Mouse (Mus musculus): ENCODE data around the gene Il17ra. TPM values are rescaled to one million over a fixed set of nuclear protein-coding genes. Genes with fewer than 3 reads are reported as not detected.

The Il17ra gene
- polyA plus RNA-seq (2012; rRNA removed): 14.2 and 17.0 TPM in 2 replicates

GRCm38 (mm10) chr6:120463086-120463871 is at the start of gene Il17ra:
Il17ra (plus strand) TSS chr6:120463247.

DNA sequence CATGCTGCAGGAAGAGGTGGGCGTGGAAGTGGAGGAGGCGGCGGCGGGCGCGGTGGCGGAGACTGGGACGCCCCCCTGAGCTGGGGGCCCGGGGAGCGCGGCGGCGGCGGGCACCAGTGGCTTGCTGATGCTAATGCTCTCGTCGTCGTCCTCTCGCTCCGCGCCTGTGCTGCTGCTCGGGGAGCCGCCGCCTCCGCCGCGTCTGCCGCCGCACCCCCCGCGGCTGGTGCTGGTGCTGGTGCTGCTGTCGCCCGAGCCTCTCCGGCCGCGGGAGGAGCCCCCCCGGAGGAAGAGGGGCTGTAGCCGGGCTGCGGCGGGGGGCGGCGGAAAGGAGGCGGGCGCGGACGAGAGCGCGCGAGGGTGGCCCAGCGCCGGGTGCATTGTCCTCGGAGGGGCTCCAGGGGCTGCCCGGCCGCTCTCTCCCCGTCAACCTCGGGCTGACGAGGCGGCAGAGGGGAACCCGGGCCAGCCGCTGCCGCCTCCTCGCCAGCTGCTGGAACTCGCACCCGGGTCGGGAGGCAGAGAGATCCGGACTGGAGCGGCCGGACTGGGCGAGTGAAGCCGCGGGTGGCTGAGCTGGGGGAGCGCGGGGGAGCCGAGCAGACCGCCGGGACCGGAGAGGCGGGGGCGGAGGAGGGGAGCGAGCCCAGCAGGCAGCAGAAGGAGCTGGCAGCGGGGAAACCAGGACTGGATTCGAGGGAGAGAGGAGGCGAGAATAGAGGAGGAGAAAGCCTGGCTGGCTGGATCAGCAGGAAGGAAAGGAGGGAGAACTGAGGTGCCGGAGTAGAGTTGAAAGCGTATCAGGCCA is 30.5 kb downstream of the Il17ra start, which contains the start of gene Tmem121b:
Tmem121b (minus strand) TSS at position 434 of the 808 bp plus-strand sequence.

DNA sequence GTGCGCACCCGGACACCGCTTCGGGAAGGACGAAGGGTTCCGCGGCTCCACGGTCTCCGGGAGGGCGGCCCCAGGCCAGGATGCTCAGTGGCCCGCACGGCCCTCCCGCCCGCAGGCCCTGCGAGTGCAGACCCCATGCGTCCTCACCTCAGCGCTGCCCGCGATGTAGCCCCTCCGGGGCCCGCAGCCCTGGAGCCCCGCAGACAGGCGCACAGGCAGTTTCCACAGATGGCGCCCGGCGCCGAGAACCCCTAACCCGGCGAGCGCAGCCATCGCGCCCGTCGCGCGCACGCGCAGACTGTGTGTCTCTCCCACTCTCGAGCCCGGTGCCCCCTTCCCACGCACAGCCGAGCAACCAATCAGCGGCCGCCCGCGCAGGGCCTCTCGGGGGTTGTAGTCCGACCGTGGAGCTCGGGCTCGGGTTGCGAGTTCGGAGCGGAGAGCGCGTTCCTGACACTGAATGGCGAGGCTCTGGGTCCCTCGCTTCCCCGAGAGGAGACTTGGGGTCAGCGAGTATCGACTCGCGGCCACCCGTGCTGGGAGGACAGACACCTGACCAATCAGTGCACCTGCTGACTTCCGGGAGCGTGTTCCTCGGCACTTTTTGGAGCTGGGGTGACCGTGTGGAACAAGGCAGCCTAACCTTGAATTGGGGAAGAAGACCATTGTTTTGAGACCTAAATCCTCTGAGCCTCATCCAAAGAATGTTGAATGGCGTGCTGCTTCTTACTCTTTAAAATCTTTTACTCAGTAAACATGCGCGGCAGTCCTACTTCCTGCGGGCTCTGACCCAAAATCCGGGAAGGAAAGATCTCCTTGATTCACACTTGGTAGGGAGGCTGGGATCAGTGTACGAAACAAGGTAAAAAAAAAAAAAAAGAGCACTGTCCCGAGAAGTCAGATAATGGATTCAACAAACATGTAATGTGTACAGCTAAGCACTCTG is 68.2 kb downstream of the Il17ra start, which contains the start of gene Hdhd5:
Hdhd5 (minus strand) TSS at position 300 of the 946 bp plus-strand sequence.

Other genes with a start within 250 kb of the Il17ra start
- 0.42 and 0.56 TPM in 2 replicates for gene D330020A13Rik, start 168.9 kb upstream of the Il17ra start, polyA plus RNA-seq (2012; rRNA removed)
- gene B4galnt3, start 168.7 kb upstream of the Il17ra start, polyA plus RNA-seq (2012; rRNA removed): 44.1 and 47.1 TPM in 2 replicates
- 1.4 and 2.1 TPM in 2 replicates for gene Kdm5a, start 99.1 kb upstream of the Il17ra start, polyA plus RNA-seq (2012; rRNA removed)
- 1.4 and 2.5 TPM in 2 replicates for gene Ccdc77, start 98.9 kb upstream of the Il17ra start, polyA plus RNA-seq (2012; rRNA removed)
- gene Tmem121b, start 30.6 kb downstream of the Il17ra start, polyA plus RNA-seq (2012; rRNA removed): 0.03 and 0.20 TPM in 2 replicates
- gene Hdhd5, start 68.1 kb downstream of the Il17ra start, polyA plus RNA-seq (2012; rRNA removed): 20.6 and 21.1 TPM in 2 replicates
- 0.22 and 0.36 TPM in 2 replicates for gene Cecr2, start 203.1 kb downstream of the Il17ra start, polyA plus RNA-seq (2012; rRNA removed)